Mouse (Mus musculus) forebrain, embryonic 12.5 days (tissue): Measurements from ENCODE around the gene Ctnnbip1. TPM values are rescaled to one million over a fixed set of nuclear protein-coding genes. Genes with fewer than 3 reads are reported as not detected.

ENCODE experiments used
- ATAC-seq: fragments of 200-750 bp; cut with Nextera tagmentation; 2 replicates; pipeline ENCODE4 v1.8.0; 2017; ENCODE audit warnings: moderate TSS enrichment; ENCODE audit not compliant: low FRiP score
- H3K27ac ChIP-seq: fragments of 300-500 bp; sonication (generic); 2 replicates; pipeline ENCODE4 v1.5.1; 2016; ENCODE audit warnings: mild to moderate bottlenecking
- H3K27me3 ChIP-seq: fragments of 300-500 bp; sonication (generic); 2 replicates; pipeline ENCODE4 v1.6.1; 2016; ENCODE audit warnings: mild to moderate bottlenecking
- H3K36me3 ChIP-seq: fragments of 300-500 bp; sonication (generic); replicated peaks from 2 replicates; pipeline ENCODE4 v1.6.1; 2016; ENCODE audit warnings: mild to moderate bottlenecking
- H3K4me1 ChIP-seq: fragments of 300-500 bp; sonication (generic); 2 replicates; pipeline ENCODE4 v1.6.1; 2016
- H3K4me2 ChIP-seq: fragments of 300-500 bp; sonication (generic); 2 replicates; pipeline ENCODE4 v1.6.1; 2016; ENCODE audit warnings: mild to moderate bottlenecking, moderate library complexity
- H3K4me3 ChIP-seq: fragments of 300-500 bp; sonication (generic); replicated peaks from 2 replicates; pipeline ENCODE4 v1.5.1; 2016; ENCODE audit warnings: mild to moderate bottlenecking
- H3K9ac ChIP-seq: fragments of 300-500 bp; sonication (generic); 2 replicates; pipeline ENCODE4 v1.6.1; 2016; ENCODE audit warnings: mild to moderate bottlenecking
- H3K9me3 ChIP-seq: fragments of 300-500 bp; sonication (generic); 2 replicates; pipeline ENCODE4 v1.6.1; 2016
- WGBS: fragments of 180-500 bp; shearing (Covaris S2); methylation state at CpG from one replicate; pipeline ENCODE4 v1.1.7; 2016; 5-methylcytosine and 5-hydroxymethylcytosine counted together
- polyA plus RNA-seq: library from polyadenylated mRNA; unstranded; fragments of >200 nt; fragmentation: Nextera tagmentation; extraction: Ambion mirVana; gene quantifications from 2 replicates; pipeline ENCODE4 v1.2.1, GENCODE M21; 2016

Gene Ctnnbip1
- polyA plus RNA-seq, 1 experiment from 2014 or later, result 83.9 TPM

DNA sequence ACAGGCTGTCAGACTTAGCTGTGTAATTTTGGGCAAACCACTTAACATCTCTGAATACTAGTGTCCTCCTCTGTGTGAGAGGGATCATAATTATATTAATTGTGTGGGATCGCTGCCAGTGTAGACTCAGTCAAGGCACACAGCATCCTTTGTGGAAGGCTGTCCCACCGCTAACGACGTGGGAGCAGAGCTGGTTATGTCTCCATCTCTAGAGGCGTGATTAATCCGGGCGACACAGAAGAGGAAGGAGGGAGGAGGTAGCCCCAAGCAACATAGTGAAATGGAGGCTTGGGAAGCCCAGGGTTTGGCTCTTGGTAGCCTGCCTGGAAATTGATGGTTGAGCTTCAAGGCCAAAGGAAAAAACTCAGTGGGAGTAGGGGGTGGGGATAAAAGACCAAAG, 60.8 kb downstream of the Ctnnbip1 start:
- H3K4me2 ChIP-seq, result no peak overlapping the region
- ATAC-seq, result peak; percentile 48; the same call in 1 of the 2 replicates
- WGBS, result 29% methylated on average over 7 of the region's 7 CpGs
- H3K4me3 ChIP-seq, result no peak overlapping the region
- H3K36me3 ChIP-seq, result no peaks in the 10 kb centered on the region
- H3K27ac ChIP-seq, result peak overlapping the region; percentile 25; the same call in 1 of the 2 replicates
- H3K27me3 ChIP-seq, result 0 out of 2 replicates have a peak, but pooled peaks cover 12% of the 10 kb centered on the region
- H3K9me3 ChIP-seq, result no peaks in the 10 kb centered on the region
- no peak overlapping the region for H3K9ac ChIP-seq
- peaks cover 35% of the 10 kb centered on the region for H3K4me1 ChIP-seq

DNA sequence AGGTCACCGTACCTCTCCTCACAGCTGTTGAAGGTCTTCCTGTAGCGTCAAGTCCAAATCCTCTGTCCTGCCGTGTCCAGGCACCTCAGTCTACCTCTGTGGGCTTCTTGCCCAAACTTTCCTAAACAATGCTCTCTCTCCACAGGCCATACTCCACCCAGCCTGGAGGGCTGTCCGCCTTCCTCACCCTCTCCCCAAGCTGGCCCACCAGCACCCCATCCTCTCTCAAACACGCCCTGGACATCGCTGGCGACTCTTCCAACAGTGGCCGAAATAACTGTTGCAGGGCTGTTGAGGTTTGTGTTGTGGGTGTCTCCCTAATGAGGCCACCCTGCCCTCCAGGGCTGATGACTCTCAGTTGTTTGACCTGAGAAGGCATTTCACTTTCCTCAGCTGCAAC, 67.2 kb downstream of the Ctnnbip1 start:
- Histone ChIP-seq H3K36me3 (no peaks in the 10 kb centered on the region), H3K27me3 (peaks cover 37% of the 10 kb centered on the region), H3K4me2 (no peak overlapping the region), H3K9ac (no peak overlapping the region), H3K4me1 (peaks cover 15% of the 10 kb centered on the region), H3K9me3 (no peaks in the 10 kb centered on the region), H3K27ac (no peak overlapping the region), H3K4me3 (no peak overlapping the region)
- WGBS, result 80% methylated on average over 8 of the region's 8 CpGs
- ATAC-seq, result 0 out of 2 replicates have a peak, but pooled peaks have one; percentile 17

GRCm38 (mm10) chr4:149586044-149586782, 68.2 kb downstream of the Ctnnbip1 start, which contains the start of gene Clstn1:
Clstn1 (plus strand) TSS chr4:149586468.
- H3K4me2 ChIP-seq, result peak within 1 kb of the TSS; percentile 98
- H3K9ac ChIP-seq, result peak within 1 kb of the TSS; percentile 94
- H3K27ac ChIP-seq, result peak within 1 kb of the TSS; percentile 78
- H3K27me3 ChIP-seq, result peaks cover 37% of the 10 kb centered on the region
- no peaks in the 10 kb centered on the region for H3K9me3 ChIP-seq
- H3K4me3 ChIP-seq, result peak within 1 kb of the TSS; percentile 87
- peaks cover 15% of the 10 kb centered on the region for H3K4me1 ChIP-seq
- WGBS, result under 1% methylated on average over 67 of the region's 103 CpGs
- peak; percentile 87 for ATAC-seq
- no peaks in the 10 kb centered on the region for H3K36me3 ChIP-seq

- Histone ChIP-seq H3K27me3 (peaks cover 37% of the 10 kb centered on the region), H3K27ac (peak overlapping the region; percentile 78), H3K4me3 (peak overlapping the region; percentile 87), H3K4me2 (peak overlapping the region; percentile 98), H3K9me3 (no peaks in the 10 kb centered on the region), H3K4me1 (peaks cover 15% of the 10 kb centered on the region), H3K36me3 (no peaks in the 10 kb centered on the region), H3K9ac (peak overlapping the region; percentile 94)
- ATAC-seq, result peak; percentile 7
- under 1% methylated on average over 70 of the region's 72 CpGs for WGBS
These were observed 69.0 kb downstream of the Ctnnbip1 start for GRCm38 (mm10) chr4:149586783-149587595.

- Histone ChIP-seq H3K27me3 (peaks cover 37% of the 10 kb centered on the region), H3K9ac (peak overlapping the region; percentile 94), H3K27ac (no peak overlapping the region), H3K4me1 (peaks cover 18% of the 10 kb centered on the region), H3K9me3 (no peaks in the 10 kb centered on the region), H3K4me3 (peak overlapping the region; percentile 87), H3K36me3 (no peaks in the 10 kb centered on the region), H3K4me2 (peak overlapping the region; percentile 98)
- 3% methylated on average over 24 of the region's 24 CpGs for WGBS
- no peak for ATAC-seq
These were observed 69.6 kb downstream of the Ctnnbip1 start for GRCm38 (mm10) chr4:149587596-149588168.

DNA sequence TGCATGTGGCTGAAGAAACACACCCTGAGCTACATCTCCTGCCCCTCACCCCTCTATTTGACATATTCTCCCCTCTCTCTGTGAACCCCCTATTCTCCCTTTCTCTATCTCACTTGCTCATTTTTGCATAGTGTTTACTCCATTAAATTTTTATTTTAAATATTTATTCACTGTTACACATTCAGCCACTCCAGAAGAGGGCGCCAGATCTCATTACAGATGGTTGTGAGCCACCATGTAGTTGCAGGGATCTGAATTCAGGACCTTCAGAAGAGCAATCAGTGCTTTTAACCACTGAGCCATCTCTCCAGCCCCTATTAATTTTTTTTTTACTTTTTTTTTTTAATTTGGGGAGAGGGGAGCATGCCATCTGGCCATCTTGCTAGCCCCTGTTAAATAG, 72.2 kb downstream of the Ctnnbip1 start:
- no peak overlapping the region for H3K27ac ChIP-seq
- H3K4me1 ChIP-seq, result peaks cover 25% of the 10 kb centered on the region
- H3K36me3 ChIP-seq, result no peaks in the 10 kb centered on the region
- 89% methylated on average over 1 of the region's 1 CpGs for WGBS
- no peak overlapping the region for H3K9ac ChIP-seq
- H3K4me3 ChIP-seq, result no peak overlapping the region
- ATAC-seq, result no peak
- peaks cover 26% of the 10 kb centered on the region for H3K27me3 ChIP-seq
- no peak overlapping the region for H3K4me2 ChIP-seq
- H3K9me3 ChIP-seq, result no peaks in the 10 kb centered on the region

GRCm38 (mm10) chr4:149591486-149591885, 73.5 kb downstream of the Ctnnbip1 start:
- Histone ChIP-seq H3K4me1 (peaks cover 30% of the 10 kb centered on the region), H3K27me3 (peaks cover 20% of the 10 kb centered on the region), H3K9ac (no peak overlapping the region), H3K36me3 (no peaks in the 10 kb centered on the region), H3K27ac (no peak overlapping the region), H3K4me2 (no peak overlapping the region), H3K4me3 (no peak overlapping the region), H3K9me3 (no peaks in the 10 kb centered on the region)
- WGBS, result 92% methylated on average over 2 of the region's 2 CpGs
- ATAC-seq, result no peak

DNA sequence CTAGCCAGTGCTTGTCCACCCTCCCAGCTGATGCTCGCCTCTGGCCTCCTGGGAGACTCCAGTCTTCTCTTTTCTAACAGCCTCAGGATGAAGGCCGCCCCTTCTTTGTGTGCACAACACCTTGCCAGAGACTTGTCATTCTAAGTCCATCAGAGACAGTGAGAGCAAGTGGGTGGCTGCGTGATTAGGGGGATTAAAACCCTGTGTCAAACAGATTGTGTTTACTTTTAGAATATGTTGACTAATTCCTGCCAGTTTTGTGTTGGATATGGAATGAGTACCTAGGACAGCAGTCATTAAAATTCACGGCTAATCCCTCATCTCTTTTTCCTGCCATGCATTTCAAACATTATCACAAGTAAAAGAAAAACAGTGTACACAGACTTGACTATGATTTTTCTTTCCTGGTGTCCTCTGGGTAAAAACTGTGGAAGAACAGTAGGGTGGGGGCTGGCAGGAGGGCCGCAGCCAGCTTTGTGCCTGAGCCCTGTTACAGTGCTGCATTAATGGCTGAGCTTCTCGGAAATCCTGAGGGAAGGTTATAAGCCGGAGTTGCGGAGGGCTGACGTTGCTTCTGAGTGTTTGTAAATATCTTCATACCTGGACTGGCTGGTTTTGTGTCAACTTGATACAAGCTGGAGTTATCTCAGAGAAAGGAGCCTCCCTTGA, 77.0 kb downstream of the Ctnnbip1 start:
- H3K4me2 ChIP-seq, result no peak overlapping the region
- ATAC-seq, result no peak
- no peaks in the 10 kb centered on the region for H3K27me3 ChIP-seq
- H3K4me1 ChIP-seq, result peaks cover 14% of the 10 kb centered on the region
- H3K9ac ChIP-seq, result no peak overlapping the region
- 73% methylated on average over 9 of the region's 9 CpGs for WGBS
- no peaks in the 10 kb centered on the region for H3K36me3 ChIP-seq
- no peak overlapping the region for H3K4me3 ChIP-seq
- no peaks in the 10 kb centered on the region for H3K9me3 ChIP-seq
- H3K27ac ChIP-seq, result peak overlapping the region; percentile 46; the same call in 1 of the 2 replicates

DNA sequence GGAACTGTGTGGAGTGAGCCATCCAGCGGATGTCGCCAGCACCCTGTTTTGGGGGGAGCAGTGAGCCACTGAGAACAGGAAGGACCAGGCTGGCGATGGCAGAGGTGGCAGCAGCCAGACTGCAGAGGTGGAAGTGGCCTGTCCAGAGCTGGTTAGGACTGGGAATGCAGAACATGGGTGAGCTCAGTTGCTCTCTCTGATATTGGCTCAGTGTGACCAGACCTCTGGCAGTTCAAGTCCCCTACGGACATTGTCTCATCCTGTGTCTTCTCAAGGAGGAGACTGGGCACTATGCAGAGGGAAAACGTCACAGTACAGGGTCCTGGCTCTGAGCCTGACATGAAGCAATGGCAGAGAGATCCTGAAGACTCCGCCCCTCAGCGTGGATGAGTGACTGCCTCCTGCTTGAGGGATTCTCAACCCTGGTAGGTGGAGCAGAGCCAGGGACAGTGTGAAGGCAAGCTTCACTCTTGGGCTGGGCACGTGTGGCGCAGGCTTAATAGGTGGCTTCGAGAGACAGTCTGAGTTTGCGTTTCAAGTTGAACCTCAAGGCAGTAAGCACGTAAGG, 79.7 kb downstream of the Ctnnbip1 start:
- no peak overlapping the region for H3K4me2 ChIP-seq
- H3K4me3 ChIP-seq, result no peak overlapping the region
- H3K4me1 ChIP-seq, result peaks cover 25% of the 10 kb centered on the region
- H3K36me3 ChIP-seq, result no peaks in the 10 kb centered on the region
- no peaks in the 10 kb centered on the region for H3K9me3 ChIP-seq
- H3K27me3 ChIP-seq, result no peaks in the 10 kb centered on the region
- no peak overlapping the region for H3K9ac ChIP-seq
- no peak for ATAC-seq
- no peak overlapping the region for H3K27ac ChIP-seq
- WGBS, result 83% methylated on average over 12 of the region's 12 CpGs

GRCm38 (mm10) chr4:149599549-149599948, 81.5 kb downstream of the Ctnnbip1 start:
- no peak for ATAC-seq
- no peaks in the 10 kb centered on the region for H3K9me3 ChIP-seq
- no peak overlapping the region for H3K27ac ChIP-seq
- H3K27me3 ChIP-seq, result no peaks in the 10 kb centered on the region
- no peak overlapping the region for H3K4me2 ChIP-seq
- H3K9ac ChIP-seq, result no peak overlapping the region
- H3K4me3 ChIP-seq, result no peak overlapping the region
- no peaks in the 10 kb centered on the region for H3K36me3 ChIP-seq
- peaks cover 24% of the 10 kb centered on the region for H3K4me1 ChIP-seq
- 85% methylated on average over 6 of the region's 6 CpGs for WGBS

GRCm38 (mm10) chr4:149600130-149600529, 82.1 kb downstream of the Ctnnbip1 start:
- ATAC-seq, result no peak
- Histone ChIP-seq H3K36me3 (no peaks in the 10 kb centered on the region), H3K9me3 (no peaks in the 10 kb centered on the region), H3K4me2 (no peak overlapping the region), H3K27ac (no peak overlapping the region), H3K9ac (no peak overlapping the region), H3K4me1 (peaks cover 19% of the 10 kb centered on the region), H3K27me3 (no peaks in the 10 kb centered on the region), H3K4me3 (no peak overlapping the region)
- WGBS, result 93% methylated on average over 4 of the region's 4 CpGs
